Mouse (Mus musculus) embryonic facial prominence, embryonic 10.5 days (tissue): ENCODE data around the gene Cdk14. TPM values are rescaled to one million over a fixed set of nuclear protein-coding genes. Genes with fewer than 3 reads are reported as not detected.

ENCODE experiments used
- DNase-seq: peaks from one replicate; pipeline ENCODE4 v3.0.0-alpha.2; 2017; ENCODE audit warnings: low spot score
- H3K27ac ChIP-seq: fragments of 300-500 bp; sonication (generic); replicated peaks from 2 replicates; pipeline ENCODE4 v1.5.1; 2016; ENCODE audit warnings: mild to moderate bottlenecking
- H3K27me3 ChIP-seq: fragments of 300-500 bp; sonication (generic); replicated peaks from 2 replicates; pipeline ENCODE4 v1.6.1; 2016; ENCODE audit warnings: low read depth, mild to moderate bottlenecking; ENCODE audit not compliant: poor library complexity, severe bottlenecking
- H3K36me3 ChIP-seq: fragments of 300-500 bp; sonication (generic); replicated peaks from 2 replicates; pipeline ENCODE4 v1.6.1; 2016; ENCODE audit warnings: mild to moderate bottlenecking, moderate library complexity
- H3K4me1 ChIP-seq: fragments of 300-500 bp; sonication (generic); 2 replicates; pipeline ENCODE4 v1.6.1; 2016
- H3K4me3 ChIP-seq: fragments of 300-500 bp; sonication (generic); 2 replicates; pipeline ENCODE4 v1.5.1; 2016; ENCODE audit warnings: mild to moderate bottlenecking, moderate library complexity
- H3K9me3 ChIP-seq: fragments of 300-500 bp; sonication (generic); 2 replicates; pipeline ENCODE4 v1.6.1; 2016; ENCODE audit warnings: mild to moderate bottlenecking
- WGBS: fragments of 180-500 bp; shearing (Covaris S2); methylation state at CpG from one replicate; pipeline ENCODE4 v1.1.7; 2016; 5-methylcytosine and 5-hydroxymethylcytosine counted together
- polyA plus RNA-seq: library from polyadenylated mRNA; unstranded; fragments of >200 nt; fragmentation: Nextera tagmentation; extraction: Ambion mirVana; gene quantifications from 2 replicates; pipeline ENCODE4 v1.2.1, GENCODE M21; 2016

Gene Cdk14
- polyA plus RNA-seq, 1 experiment from 2014 or later: 18.3 TPM

DNA sequence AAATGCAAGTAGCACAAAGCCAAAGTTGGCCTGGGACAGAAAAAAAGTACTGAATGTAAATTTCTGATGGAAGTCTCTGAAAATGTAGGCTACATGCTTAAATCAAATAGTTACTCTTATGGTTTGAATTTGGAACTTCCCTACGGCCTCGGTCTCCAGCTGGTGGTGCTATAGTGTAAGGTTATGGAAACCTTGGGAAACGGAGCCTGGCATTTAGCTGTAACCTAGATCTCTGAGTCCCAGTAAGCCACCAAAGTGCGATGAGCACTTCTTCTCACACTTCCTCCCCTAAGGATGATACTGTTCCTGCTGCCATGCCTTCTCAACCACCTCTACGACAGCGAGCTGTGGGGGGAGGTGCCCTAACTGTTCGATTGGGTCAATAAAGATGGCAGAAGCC, 464.1 kb downstream of the Cdk14 start:
- no peaks in the 10 kb centered on the region for H3K36me3 ChIP-seq
- H3K4me1 ChIP-seq: peaks cover 11% of the 10 kb centered on the region
- H3K27me3 ChIP-seq: no peaks in the 10 kb centered on the region
- no peak overlapping the region for H3K27ac ChIP-seq
- 84% methylated on average over 7 of the region's 7 CpGs for whole genome bisulfite sequencing
- H3K9me3 ChIP-seq: no peaks in the 10 kb centered on the region
- DNase-seq: no peak
- H3K4me3 ChIP-seq: no peak overlapping the region

DNA sequence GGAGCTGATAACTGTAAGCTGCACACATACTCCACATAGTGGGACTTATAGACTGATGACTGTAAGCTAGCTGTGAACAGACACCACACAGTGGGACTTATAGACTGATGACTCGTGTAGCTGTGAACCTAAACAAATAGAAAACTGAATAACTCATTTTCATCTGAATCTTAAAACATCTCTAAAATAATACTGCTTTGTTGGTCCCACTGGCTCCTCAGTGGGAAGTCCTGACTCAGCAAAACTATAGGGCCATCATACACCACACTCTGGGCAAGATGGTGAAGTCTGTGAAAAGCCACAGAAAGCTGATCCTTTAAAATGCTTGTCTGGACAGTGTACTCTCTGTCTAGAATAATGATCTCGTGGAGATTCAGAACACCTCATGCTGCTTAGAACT, 464.7 kb downstream of the Cdk14 start:
- Histone ChIP-seq H3K4me3 (no peak overlapping the region), H3K9me3 (no peaks in the 10 kb centered on the region), H3K27me3 (no peaks in the 10 kb centered on the region), H3K4me1 (peaks cover 11% of the 10 kb centered on the region), H3K36me3 (no peaks in the 10 kb centered on the region), H3K27ac (no peak overlapping the region)
- no peak for DNase-seq
- WGBS: 83% methylated on average over 2 of the region's 2 CpGs

DNA sequence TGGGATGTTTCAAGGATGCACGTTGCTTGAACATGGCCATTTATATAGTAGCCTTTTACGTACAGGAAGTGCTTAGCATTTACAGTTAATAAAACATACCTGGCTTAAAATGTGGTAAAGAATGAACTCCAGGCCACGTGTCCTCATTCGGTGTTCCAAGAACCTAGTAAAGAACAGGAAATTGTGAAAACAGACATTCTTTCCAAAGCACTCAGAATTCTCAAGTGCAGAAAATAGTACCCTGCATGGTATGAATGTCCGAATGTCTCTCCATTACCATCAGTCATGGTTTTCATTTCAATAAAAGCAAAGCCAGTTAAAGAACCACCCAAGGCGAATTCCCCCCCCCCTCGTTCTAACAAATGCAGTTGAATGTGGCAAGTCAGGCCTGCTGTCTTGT, 470.7 kb downstream of the Cdk14 start:
- WGBS: 83% methylated on average over 7 of the region's 7 CpGs

DNA sequence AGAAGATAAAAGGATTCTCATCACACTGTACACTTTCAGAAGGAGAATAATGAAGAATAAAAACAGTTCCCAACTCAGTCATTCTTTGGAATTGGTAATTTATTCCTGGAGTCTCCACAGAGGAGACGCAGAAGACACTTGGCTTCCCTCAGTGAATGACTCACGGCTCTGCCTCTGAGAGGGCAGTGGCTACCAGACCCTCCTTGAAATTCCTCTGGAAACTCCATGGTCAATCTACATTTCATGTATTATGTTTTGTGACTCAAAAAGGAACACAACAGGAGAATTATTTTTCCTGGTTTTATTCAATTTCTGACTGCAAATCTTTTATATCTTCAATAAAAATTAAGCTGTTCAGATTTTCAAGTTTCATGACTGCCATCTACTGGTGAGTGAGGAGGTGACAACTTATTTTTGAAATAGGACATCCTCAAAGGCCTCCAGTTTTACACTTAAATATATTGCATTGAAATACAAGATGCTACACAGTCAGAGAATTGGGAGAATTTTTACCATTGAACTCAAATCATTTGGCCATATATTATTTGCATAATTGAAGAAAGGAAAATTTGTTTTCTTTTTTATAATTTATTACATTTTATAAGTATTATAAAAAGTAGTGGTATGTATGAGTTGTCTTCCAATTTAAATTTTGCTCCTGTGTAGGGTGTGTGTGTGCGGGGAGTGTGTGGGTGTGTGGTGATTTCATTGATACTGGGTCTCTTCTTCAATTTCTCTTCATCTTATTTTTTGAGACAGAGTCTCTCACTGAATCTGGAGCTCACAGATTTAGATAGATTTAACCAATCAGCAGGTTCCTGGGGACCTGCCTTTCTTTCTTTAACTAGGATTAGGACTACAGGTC, 471.8 kb downstream of the Cdk14 start:
- no peak overlapping the region for H3K4me3 ChIP-seq
- 68% methylated on average over 3 of the region's 3 CpGs for WGBS
- no peaks in the 10 kb centered on the region for H3K27me3 ChIP-seq
- H3K9me3 ChIP-seq: no peaks in the 10 kb centered on the region
- no peaks in the 10 kb centered on the region for H3K4me1 ChIP-seq
- H3K27ac ChIP-seq: no peak overlapping the region
- no peak for DNase-seq
- no peaks in the 10 kb centered on the region for H3K36me3 ChIP-seq

More for the DNA sequence above, 470.7 kb downstream of the Cdk14 start:
- Histone ChIP-seq H3K27me3 (no peaks in the 10 kb centered on the region), H3K4me3 (no peak overlapping the region), H3K27ac (no peak overlapping the region), H3K9me3 (no peaks in the 10 kb centered on the region), H3K36me3 (no peaks in the 10 kb centered on the region), H3K4me1 (no peaks in the 10 kb centered on the region)
- DNase-seq: no peak

DNA sequence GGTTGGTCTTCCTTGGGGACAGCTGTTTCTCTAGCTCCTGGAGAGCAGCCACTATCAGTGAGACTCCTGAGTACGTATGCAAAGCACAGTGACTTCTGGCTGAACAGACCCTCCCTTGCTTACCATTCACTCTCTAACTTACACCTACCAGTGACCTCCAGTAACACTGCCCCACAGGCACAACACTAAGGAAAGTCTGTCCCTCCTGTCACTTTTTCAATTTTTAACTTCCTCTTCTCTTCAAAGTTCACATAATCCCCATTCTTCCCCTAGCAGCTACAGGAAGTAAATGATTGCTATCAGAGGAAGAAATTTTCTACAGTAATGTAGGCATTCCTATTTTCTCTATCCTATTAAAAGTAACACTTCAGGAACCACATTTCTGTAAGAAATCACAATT, 485.0 kb downstream of the Cdk14 start:
- no peaks in the 10 kb centered on the region for H3K36me3 ChIP-seq
- peaks cover 5% of the 10 kb centered on the region; the same call in 1 of the 2 replicates for H3K4me1 ChIP-seq
- H3K27me3 ChIP-seq: no peaks in the 10 kb centered on the region
- H3K27ac ChIP-seq: no peak overlapping the region
- no peaks in the 10 kb centered on the region for H3K9me3 ChIP-seq
- no peak for DNase-seq
- 58% methylated on average over 1 of the region's 1 CpGs for WGBS
- no peak overlapping the region for H3K4me3 ChIP-seq

DNA sequence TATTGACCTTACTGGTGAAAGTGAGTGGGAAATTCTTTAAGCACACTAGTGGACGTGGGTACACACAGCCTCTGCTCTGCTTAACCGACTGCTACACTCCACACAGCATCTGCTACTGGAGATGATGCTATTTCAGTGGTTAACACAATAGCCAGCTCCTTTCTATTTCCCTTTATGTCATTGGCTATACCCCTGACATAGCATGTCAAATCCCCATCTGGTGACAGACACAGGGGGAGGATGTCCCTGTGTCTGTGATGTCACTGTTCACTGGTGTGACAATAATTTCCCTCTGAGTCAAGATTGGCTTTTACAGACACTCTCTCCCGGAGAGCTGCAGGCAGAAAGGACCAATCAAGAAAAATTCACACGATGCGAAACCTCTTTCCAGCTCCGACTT, 485.6 kb downstream of the Cdk14 start:
- no peaks in the 10 kb centered on the region for H3K36me3 ChIP-seq
- H3K27me3 ChIP-seq: no peaks in the 10 kb centered on the region
- WGBS: 87% methylated on average over 6 of the region's 6 CpGs
- no peak for DNase-seq
- no peaks in the 10 kb centered on the region for H3K9me3 ChIP-seq
- H3K4me1 ChIP-seq: peaks cover 5% of the 10 kb centered on the region; the same call in 1 of the 2 replicates
- H3K27ac ChIP-seq: no peak overlapping the region
- H3K4me3 ChIP-seq: no peak overlapping the region

DNA sequence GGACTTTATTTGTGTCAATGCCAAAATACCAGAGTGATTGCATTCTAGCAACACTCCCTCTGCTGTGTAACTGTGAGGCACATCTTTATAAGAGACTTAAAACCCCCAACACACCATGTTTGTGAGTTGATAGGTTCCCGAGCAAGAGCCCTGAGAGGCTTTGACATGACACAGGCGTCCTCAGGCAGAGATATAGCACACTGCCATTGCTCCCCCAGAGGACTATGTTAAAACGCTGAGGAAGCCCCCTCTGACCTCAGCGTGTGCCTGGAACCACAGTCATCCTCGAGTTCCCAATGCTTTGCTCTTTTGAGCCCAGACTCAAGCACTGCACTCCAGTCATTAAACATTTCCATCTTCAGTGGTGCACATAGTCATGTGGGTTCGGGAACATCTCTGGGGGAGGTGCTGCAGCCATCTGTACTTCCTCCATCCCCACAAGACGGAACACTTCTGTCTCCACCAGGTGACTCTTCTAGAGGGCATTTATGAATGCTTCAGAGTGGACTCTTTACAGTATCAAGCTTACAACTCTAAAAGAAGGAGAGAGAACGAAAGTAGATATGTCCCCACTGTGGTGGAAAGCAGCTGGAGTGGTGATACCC, 488.5 kb downstream of the Cdk14 start:
- no peak for DNase-seq
- no peaks in the 10 kb centered on the region for H3K27me3 ChIP-seq
- H3K9me3 ChIP-seq: no peaks in the 10 kb centered on the region
- H3K4me3 ChIP-seq: no peak overlapping the region
- H3K36me3 ChIP-seq: no peaks in the 10 kb centered on the region
- no peak overlapping the region for H3K27ac ChIP-seq
- peaks cover 5% of the 10 kb centered on the region; the same call in 1 of the 2 replicates for H3K4me1 ChIP-seq
- 74% methylated on average over 8 of the region's 8 CpGs for WGBS

DNA sequence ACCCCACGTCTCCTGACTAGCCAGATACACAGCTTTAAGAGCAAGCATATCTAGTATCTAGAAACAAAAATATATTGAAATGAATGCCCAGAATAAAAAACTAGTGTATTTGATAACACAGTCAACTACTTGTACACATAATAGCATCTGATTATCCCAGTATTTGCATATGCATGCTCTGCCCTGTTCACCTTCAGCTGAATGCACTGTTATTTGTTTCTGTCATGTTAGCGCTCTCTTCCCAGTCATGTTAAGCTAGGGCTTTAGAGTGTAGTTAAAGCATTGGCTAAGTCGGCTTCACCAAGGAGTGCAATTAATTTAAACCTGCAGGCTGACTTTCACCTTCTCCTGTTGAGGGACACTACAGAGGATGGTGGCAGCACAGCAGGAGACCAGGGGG, 490.5 kb downstream of the Cdk14 start:
- Histone ChIP-seq H3K36me3 (no peaks in the 10 kb centered on the region), H3K4me1 (peaks cover 5% of the 10 kb centered on the region; the same call in 1 of the 2 replicates), H3K27ac (no peak overlapping the region), H3K4me3 (no peak overlapping the region), H3K9me3 (no peaks in the 10 kb centered on the region), H3K27me3 (no peaks in the 10 kb centered on the region)
- DNase-seq: no peak
- 82% methylated on average over 3 of the region's 3 CpGs for WGBS

DNA sequence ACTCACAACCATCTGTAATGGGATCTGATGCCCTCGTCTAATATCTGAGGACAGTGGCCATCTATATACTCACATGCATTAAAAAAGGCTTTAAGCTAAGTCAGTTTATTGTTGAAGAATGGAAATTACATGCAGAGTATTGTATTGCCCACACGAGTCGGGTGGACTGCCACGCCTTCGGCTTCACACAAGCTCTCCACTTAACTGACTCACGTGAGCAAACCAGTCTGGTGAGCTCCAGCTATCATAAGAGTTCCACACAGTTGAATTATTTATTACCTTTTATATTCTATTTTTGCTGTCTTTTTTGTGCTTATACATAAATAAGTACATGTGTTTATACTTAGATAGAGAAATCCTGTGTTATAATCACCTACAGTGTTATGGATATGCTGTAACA, 495.2 kb downstream of the Cdk14 start:
- no peak for DNase-seq
- Histone ChIP-seq H3K27me3 (no peaks in the 10 kb centered on the region), H3K4me3 (no peak overlapping the region), H3K36me3 (no peaks in the 10 kb centered on the region), H3K4me1 (no peaks in the 10 kb centered on the region), H3K27ac (no peak overlapping the region), H3K9me3 (no peaks in the 10 kb centered on the region)
- WGBS: 89% methylated on average over 6 of the region's 6 CpGs

DNA sequence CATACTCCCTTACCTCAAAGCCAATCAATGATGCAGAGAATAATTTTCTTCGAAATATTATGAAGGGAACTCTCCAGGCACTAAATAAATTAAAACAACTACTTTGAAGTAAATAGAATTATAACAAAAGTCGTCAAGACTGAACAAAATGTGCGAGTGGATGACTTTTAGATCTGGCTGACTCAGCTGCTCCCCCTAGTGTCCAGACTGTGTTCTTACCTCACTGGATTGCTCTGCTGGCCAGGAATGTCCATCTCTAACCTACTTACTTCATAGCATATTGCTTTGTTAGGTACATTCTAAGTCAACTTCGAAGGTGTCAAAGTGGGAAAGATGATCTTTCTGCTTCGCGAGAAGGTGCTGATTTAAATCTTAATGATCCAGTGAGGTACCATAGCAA, 501.7 kb downstream of the Cdk14 start:
- no peaks in the 10 kb centered on the region for H3K4me1 ChIP-seq
- H3K4me3 ChIP-seq: no peak overlapping the region
- no peaks in the 10 kb centered on the region for H3K9me3 ChIP-seq
- WGBS: 14% methylated on average over 6 of the region's 6 CpGs
- no peaks in the 10 kb centered on the region for H3K36me3 ChIP-seq
- H3K27ac ChIP-seq: no peak overlapping the region
- no peaks in the 10 kb centered on the region for H3K27me3 ChIP-seq
- peak; percentile 69 for DNase-seq

DNA sequence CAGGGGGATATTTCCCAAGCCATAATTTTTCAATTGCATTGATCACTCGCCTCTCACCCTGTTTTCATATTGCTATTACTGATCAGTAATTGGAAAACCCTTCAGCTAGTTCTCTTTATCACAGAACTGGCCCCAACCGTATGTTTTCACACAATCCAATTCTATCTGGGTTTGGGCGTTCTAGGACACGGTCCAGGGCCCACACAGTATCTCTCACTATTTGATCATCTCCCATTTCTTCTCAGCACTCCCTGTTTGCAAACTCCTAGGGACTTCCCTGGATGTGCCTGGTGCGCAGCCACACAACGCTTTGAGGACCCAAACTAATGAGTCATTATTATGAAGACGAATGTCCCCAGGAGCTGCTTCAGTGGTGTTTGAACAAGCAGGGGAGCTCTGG, 502.4 kb downstream of the Cdk14 start:
- no peaks in the 10 kb centered on the region for H3K27me3 ChIP-seq
- no peak overlapping the region for H3K4me3 ChIP-seq
- 88% methylated on average over 7 of the region's 7 CpGs for WGBS
- DNase-seq: no peak
- no peaks in the 10 kb centered on the region for H3K36me3 ChIP-seq
- no peaks in the 10 kb centered on the region for H3K9me3 ChIP-seq
- no peaks in the 10 kb centered on the region for H3K4me1 ChIP-seq
- no peak overlapping the region for H3K27ac ChIP-seq

DNA sequence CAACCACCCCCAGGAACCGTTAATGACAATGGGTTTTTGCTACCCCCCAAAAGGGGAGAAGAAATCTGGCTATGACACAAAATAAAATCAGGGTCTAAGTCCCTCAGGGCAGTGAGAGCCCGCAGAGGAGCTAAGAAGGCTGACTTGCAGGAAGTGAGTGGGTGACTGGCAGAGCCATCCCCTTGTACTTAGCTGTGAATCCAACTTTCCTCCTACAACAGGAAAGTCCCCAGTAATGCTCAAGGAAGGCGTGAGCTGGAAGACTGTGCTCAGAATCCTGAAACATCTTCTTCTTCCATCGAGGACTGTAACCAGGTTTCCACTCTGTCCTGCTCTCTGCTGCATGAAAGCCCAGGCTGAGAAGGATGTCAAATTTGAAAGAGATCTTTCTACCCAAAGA, 502.8 kb downstream of the Cdk14 start:
- no peaks in the 10 kb centered on the region for H3K9me3 ChIP-seq
- no peak overlapping the region for H3K27ac ChIP-seq
- H3K27me3 ChIP-seq: no peaks in the 10 kb centered on the region
- 79% methylated on average over 4 of the region's 4 CpGs for WGBS
- DNase-seq: no peak
- H3K36me3 ChIP-seq: no peaks in the 10 kb centered on the region
- H3K4me1 ChIP-seq: no peaks in the 10 kb centered on the region; the same call in none of the 2 replicates
- H3K4me3 ChIP-seq: no peak overlapping the region
